Mouse (Mus musculus) cortical plate, adult 2 months (tissue): Measurements from ENCODE around the gene Nkain4. TPM values are rescaled to one million over a fixed set of nuclear protein-coding genes. Genes with fewer than 3 reads are reported as not detected.

Experiments used
- H3K27ac ChIP-seq: fragments of 200-500 bp; 2 replicates; pipeline ENCODE4 v1.5.1; 2012; ENCODE audit warnings: low read length, control low read depth, inconsistent platforms; ENCODE audit not compliant: insufficient read depth
- H3K4me1 ChIP-seq: fragments of 200-500 bp; 2 replicates; pipeline ENCODE4 v1.6.1; 2011; ENCODE audit warnings: low read length; ENCODE audit not compliant: control insufficient read depth, insufficient read depth
- H3K4me3 ChIP-seq: fragments of 200-500 bp; 2 replicates; pipeline ENCODE4 v1.5.1; 2011; ENCODE audit warnings: mild to moderate bottlenecking, low read length, control low read depth; ENCODE audit not compliant: insufficient read depth
- CTCF ChIP-seq: fragments of 200-500 bp; IDR thresholded peaks from 2 replicates; pipeline ENCODE4 v1.5.1; 2011; ENCODE audit warnings: mild to moderate bottlenecking, control low read depth, low read length; ENCODE audit not compliant: insufficient read depth; ENCODE audit errors: extremely low read depth
- POLR2A ChIP-seq: fragments of 200-500 bp; IDR thresholded peaks from 2 replicates; pipeline ENCODE4 v1.6.1; 2011; ENCODE audit warnings: mild to moderate bottlenecking, low read length, control low read depth; ENCODE audit not compliant: insufficient read depth; ENCODE audit errors: extremely low read depth
- polyA plus RNA-seq: library from polyadenylated mRNA; depleted of rRNA; stranded (reverse); fragments of >200 nt; gene quantifications from 2 replicates; pipeline ENCODE4 v1.2.3, GENCODE M21; 2012

Gene Nkain4
- polyA plus RNA-seq, 1 experiment, result 99.6 TPM

DNA sequence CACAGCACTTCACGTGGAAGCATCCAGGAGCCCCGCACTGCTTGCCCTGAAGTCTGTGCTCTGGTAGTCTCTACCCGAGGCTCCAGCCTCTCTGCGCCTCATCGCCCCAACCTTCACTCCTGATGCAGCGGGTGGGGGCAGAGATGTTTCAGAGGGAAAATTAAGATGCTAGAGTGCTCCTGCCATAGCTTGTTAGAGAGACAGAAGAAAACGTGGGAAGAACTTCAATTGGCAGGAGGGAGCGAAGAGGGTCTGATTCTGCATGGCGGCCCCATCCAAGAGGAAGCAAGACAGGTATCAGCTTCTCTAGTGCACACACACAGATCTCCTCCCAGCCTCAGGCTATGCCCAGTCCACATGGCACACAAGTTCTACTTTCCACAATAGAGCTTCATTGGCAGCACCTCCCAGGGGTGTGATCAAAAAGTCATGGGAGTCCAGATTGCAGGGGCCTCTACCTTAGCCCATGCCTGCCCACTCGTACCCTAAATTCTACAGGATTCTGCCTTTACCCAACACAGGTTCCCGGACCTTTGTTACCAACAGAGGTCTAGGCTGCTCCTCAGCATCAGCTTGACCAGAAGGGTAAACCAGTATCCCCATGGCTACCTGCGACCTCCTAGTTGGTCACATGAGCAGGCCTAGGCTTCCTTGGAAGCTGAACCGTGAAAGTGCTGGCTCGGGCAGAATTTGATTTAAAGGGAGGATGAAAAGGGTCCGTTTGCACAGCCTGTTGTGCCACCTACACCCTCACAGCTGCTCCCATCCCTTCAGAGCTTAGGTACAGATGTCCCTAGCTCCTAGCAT is 57.5 kb downstream of the Nkain4 start:
- Histone ChIP-seq H3K27ac (0 out of 2 replicates have a peak overlapping the region, but pooled peaks have one; percentile 6), H3K4me1 (peaks cover 4% of the 10 kb centered on the region), H3K4me3 (no peak overlapping the region)
- no peak for TF ChIP-seq CTCF
- peak; percentile 48; the same call in 1 of the 2 replicates for TF ChIP-seq POLR2A

DNA sequence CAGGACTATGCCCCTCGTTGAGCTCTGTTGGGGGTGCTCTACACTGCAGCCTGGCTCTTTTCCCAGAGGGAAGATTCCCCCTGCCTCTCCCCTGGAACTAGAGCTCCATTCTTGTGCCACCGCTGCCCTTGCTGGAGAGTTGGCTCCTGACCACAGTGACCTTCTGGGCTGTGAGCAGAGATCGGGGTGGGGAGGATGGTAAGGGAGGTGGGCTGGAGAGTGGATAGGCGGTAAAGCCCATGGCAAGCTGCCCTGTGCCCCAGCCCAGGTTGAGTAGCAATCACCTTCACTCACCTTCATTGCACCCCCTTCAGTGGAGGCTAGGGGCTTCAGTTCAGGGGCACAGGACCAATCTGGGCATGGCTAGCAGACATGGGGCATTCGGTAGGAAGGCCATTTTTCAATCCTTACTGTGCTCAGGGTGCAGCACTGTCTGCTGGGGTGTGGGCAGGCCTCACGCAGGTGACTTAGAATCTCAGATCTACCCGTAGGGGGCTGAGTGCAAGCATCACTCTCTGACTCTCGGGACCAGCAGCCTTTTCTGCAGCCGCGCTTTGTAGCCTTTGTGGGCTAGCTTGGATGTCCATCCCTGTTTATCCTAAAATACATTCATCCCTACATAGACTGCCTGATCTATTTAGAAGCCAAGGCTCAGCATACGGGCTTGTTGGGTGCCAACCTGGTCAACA is 58.5 kb downstream of the Nkain4 start:
- Histone ChIP-seq H3K27ac (peak overlapping the region; percentile 40), H3K4me1 (peaks cover 4% of the 10 kb centered on the region), H3K4me3 (no peak overlapping the region)
- TF ChIP-seq POLR2A (peak; percentile 22; the same call in 1 of the 2 replicates), CTCF (no peak)

DNA sequence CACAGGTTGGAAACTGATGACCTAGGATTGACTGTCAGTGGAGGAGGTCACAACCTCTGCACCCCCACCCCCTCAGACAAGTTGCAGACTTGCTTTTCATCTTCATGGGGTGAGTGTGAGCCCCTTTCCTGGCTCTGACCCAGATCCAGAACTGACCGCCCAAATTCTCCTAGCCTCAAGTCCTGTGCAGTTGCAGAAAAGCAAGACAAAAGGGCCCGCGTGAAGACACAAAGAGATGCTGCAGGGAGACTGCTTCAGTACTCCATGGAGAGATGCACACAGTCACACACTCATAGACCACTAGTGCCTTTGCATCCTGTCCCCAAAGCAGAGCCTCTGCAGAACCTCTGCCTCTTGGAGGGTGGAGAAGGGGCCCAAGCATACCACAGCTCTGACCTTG is 59.2 kb downstream of the Nkain4 start:
- Histone ChIP-seq H3K27ac (peak overlapping the region; percentile 40), H3K4me1 (peaks cover 4% of the 10 kb centered on the region), H3K4me3 (peak overlapping the region; percentile 78; the same call in 1 of the 2 replicates)
- TF ChIP-seq CTCF (no peak), POLR2A (no peak)

DNA sequence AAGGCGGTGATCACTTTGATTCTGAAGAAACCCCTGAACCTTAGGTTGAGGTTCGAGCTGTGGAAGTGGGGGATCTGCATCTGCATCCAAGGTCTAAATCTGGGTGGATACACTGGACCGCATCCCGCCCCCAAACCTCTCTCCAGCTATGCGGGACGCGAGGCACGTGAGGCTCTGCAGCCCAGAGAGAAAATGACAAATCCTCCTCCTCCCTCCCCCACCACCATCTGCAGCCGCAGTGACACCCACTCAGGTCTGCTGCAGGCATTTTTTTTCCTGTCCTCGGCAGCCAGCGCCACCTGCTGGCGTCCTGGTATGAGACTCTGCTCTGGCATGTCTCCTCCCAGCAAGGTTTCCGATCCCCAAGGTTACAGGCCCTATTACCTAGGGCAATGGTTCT is 59.8 kb downstream of the Nkain4 start:
- Histone ChIP-seq H3K4me3 (peak overlapping the region; percentile 78), H3K27ac (peak overlapping the region; percentile 87), H3K4me1 (peaks cover 6% of the 10 kb centered on the region)
- TF ChIP-seq CTCF (peak; percentile 82), POLR2A (peak; percentile 68)

DNA sequence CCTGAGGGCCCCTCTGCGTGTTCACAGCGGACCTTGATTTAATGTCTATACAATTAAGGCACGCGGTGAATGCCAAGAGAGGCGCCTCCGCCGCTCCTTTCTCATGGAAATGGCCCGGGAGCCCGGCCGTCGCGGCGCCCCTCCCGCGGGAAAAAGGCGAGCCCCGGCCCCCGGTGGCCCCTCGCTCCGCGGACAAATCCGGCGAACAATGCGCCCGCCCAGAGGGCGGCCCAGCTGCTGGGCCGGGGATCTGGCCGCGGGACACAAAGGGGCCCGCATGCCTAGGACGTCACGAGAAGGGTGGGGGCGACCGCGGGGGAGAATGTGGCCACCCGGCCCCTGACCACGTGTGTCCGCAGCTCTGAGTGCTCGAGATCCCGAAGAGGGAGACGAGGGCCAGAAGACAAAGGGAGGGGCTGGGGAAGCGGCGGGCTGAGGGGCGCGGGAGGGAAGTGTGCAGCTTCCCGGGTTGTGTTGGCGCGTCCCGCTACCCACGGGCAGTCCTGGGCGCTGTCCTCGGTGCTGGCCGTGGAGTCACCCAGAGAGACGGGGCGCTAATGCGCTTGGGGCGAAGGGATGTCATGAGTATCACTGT is 60.4 kb downstream of the Nkain4 start:
- peaks cover 6% of the 10 kb centered on the region for H3K4me1 ChIP-seq
- H3K4me3 ChIP-seq, result peak overlapping the region; percentile 78
- TF ChIP-seq CTCF (no peak), POLR2A (no peak)
- H3K27ac ChIP-seq, result peak overlapping the region; percentile 87

DNA sequence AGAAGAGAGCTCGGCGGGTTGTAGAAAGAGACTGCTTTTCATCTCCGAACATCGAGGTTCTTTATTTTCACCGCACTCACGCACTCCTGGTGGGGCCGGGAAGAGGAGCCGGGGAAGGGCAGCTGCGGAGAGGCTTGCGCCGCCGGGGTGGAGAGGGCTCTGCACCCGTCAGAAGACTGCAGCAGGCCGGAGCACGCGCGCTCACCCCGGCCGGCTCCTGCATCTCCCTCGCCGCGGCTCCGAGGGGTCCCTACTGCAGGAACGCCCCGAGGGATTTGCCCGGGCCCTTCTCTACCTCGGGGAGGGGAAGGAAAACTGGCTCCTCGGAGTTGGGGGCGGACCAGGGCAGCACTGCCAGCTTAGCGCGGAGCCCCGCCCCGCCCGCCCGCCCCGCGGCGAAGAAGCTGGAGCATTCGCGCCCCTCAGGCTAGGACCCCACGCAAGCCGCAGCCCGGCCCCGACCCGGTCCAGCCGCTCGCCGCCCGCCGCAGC is 60.9 kb downstream of the Nkain4 start:
- Histone ChIP-seq H3K27ac (peak overlapping the region; percentile 94), H3K4me3 (peak overlapping the region; percentile 78), H3K4me1 (peaks cover 6% of the 10 kb centered on the region)
- TF ChIP-seq CTCF, result no peak
- no peak for TF ChIP-seq POLR2A

DNA sequence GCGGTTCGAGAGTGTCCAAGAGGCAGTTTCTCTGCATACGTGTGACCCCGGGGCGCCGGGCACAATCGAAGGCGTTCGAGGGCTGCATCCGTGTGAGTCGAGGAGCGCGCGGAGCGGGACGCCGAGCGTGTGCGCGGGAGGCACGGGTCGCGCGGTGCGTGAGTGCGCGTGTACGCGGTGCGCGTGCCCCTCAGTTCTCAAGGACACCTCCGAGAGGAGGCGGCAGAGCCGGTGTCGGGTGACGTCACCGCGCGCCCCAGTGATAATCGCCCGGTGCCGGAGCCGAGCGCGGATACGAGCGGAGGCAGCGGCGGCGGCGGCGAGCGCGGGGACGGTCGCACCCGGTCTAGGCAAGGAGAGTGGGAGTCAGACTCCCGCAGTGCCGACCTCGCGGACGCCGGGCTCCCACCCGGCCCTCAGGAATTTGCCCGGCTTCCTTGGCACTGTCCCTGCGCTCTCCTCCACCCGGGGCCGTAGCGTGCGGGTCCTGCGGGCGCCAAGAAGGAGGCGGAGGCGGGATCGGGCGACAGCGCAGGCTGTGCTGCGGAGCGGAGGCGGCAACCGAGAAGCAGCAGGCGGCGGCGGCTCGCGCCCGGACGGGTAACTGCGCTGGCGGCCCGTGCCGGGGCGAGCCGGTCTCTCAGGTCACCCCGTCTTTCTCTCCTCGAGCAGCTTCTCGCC is 61.5 kb downstream of the Nkain4 start:
- Histone ChIP-seq H3K4me3 (peak overlapping the region; percentile 78), H3K4me1 (peaks cover 6% of the 10 kb centered on the region), H3K27ac (peak overlapping the region; percentile 95)
- TF ChIP-seq CTCF, result no peak
- TF ChIP-seq POLR2A, result peak; percentile 66

DNA sequence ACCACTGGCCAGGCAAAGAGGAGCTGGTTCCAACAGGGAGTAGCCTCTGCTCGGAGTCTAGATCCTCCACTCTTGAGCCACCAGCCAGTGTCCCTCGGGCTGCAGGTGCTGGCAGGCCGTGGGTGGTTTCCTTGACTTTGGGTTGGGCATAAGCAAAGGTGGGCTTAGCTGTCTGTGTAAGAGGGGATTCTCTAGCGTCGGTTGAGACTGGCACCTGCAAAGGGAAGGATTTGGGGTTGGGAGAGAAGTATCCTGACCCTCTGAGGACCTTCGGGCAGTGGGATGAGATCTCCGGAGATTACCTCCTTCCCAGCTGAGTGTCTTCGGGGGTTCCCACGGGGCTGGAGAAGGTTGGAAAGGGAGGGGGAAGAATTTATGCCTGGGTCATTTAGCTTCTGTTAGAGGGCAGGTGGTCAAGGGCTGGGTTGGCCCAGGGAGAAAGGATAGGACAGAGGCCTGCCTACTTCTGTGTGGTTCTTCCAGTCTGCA is 62.6 kb downstream of the Nkain4 start:
- Histone ChIP-seq H3K4me3 (peak overlapping the region; percentile 78), H3K27ac (peak overlapping the region; percentile 95), H3K4me1 (peaks cover 4% of the 10 kb centered on the region)
- TF ChIP-seq CTCF, result no peak
- no peak for TF ChIP-seq POLR2A
